Mouse (Mus musculus) spleen, postnatal 0 days (tissue): ENCODE data around the gene Olfr135. TPM values are rescaled to one million over a fixed set of nuclear protein-coding genes. Genes with fewer than 3 reads are reported as not detected.

Experiments
- polyA plus RNA-seq: library from polyadenylated mRNA; unstranded; fragments of >200 nt; fragmentation: Nextera tagmentation; extraction: Ambion mirVana; gene quantifications from 2 replicates; pipeline ENCODE4 v1.2.1, GENCODE M21; 2015

The Olfr135 gene
- polyA plus RNA-seq, result not detected in 2 replicates

DNA sequence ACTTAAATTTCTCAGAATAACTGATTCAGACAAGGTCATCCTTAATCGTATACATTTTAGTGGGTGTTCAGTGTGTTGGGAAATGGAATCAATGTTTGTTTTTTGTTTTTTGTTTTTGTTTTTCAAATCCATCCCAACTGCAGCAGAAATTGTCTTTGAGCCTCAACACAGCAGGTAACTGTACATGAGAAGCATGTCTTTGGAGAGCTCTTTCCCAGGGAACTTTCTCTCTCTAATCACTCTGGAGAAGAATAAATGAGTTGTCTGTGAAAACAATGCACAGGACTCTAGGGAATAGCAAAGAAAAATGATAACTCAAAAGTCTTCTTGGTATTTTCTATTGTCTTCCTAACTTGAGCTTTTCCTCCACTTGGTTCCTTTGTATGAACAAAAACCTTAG, at the start of gene Olfr135:
Gene Olfr135 (plus strand): TSS at position 301 of the 400 bp plus-strand sequence.

DNA sequence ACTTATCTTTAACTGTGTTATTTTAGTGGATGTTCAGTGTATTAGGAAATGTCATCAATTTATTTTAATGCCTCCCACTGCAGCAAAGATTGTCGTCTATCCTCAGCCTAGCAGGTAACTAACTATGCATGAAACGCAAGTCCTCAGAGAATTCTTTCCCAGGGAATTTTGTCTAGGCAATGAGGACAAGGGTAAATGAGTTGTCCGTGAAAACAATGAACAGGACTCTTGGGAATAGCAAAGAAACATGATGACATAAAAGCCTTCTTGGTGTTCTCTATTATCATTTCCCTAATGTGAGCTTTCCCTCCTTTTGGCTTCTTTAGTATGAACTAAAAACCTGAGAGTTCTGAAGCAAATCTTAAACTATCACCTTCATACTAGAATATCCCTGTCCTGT, 33.0 kb upstream of the Olfr135 start, which contains the start of gene Olfr134:
Gene Olfr134 (plus strand): TSS at position 301 of the 400 bp plus-strand sequence.

Other genes starting within 250 kb of the Olfr135 start
- not detected in 2 replicates for gene Olfr129, start 144.3 kb upstream of the Olfr135 start, polyA plus RNA-seq
- gene Olfr130, start 140.4 kb upstream of the Olfr135 start, polyA plus RNA-seq, result not detected in 2 replicates
- not detected in 2 replicates for gene Olfr131, start 115.6 kb upstream of the Olfr135 start, polyA plus RNA-seq
- gene Olfr132, start 69.8 kb upstream of the Olfr135 start, polyA plus RNA-seq, result not detected in 2 replicates
- gene Olfr133, start 59.1 kb upstream of the Olfr135 start, polyA plus RNA-seq, result not detected in 2 replicates
- gene Olfr134, start 32.9 kb upstream of the Olfr135 start, polyA plus RNA-seq, result not detected in 2 replicates
- not detected in 2 replicates for gene Olfr138, start 56.7 kb downstream of the Olfr135 start, polyA plus RNA-seq
- not detected in 2 replicates for gene Olfr137, start 103.2 kb downstream of the Olfr135 start, polyA plus RNA-seq
- not detected in 2 replicates for gene Olfr136, start 125.5 kb downstream of the Olfr135 start, polyA plus RNA-seq
- gene Esp36, start 215.8 kb downstream of the Olfr135 start, polyA plus RNA-seq, result not detected in 2 replicates